Mouse (Mus musculus) stomach, embryonic 15.5 days (tissue): ENCODE measurements around the gene Ppp1r16b. TPM values are rescaled to one million over a fixed set of nuclear protein-coding genes. Genes with fewer than 3 reads are reported as not detected.

ENCODE experiments used
- ATAC-seq: fragments of 200-750 bp; cut with Nextera tagmentation; 2 replicates; pipeline ENCODE4 v1.8.0; 2017; ENCODE audit warnings: low read depth, moderate number of reproducible peaks, moderate TSS enrichment; ENCODE audit not compliant: insufficient read depth, low FRiP score
- H3K27ac ChIP-seq: fragments of 300-500 bp; sonication (generic); 2 replicates; pipeline ENCODE4 v1.5.1; 2015; ENCODE audit warnings: mild to moderate bottlenecking, inconsistent platforms
- H3K27me3 ChIP-seq: fragments of 300-500 bp; sonication (generic); replicated peaks from 2 replicates; pipeline ENCODE4 v1.6.1; 2015; ENCODE audit warnings: inconsistent platforms
- H3K36me3 ChIP-seq: fragments of 300-500 bp; sonication (generic); 2 replicates; pipeline ENCODE4 v1.6.1; 2015; ENCODE audit warnings: inconsistent platforms
- H3K4me1 ChIP-seq: fragments of 300-500 bp; sonication (generic); 2 replicates; pipeline ENCODE4 v1.6.1; 2015; ENCODE audit warnings: inconsistent platforms
- H3K4me2 ChIP-seq: fragments of 300-500 bp; sonication (generic); 2 replicates; pipeline ENCODE4 v1.6.1; 2015; ENCODE audit warnings: mild to moderate bottlenecking, inconsistent platforms
- H3K4me3 ChIP-seq: fragments of 300-500 bp; sonication (generic); replicated peaks from 2 replicates; pipeline ENCODE4 v1.5.1; 2015; ENCODE audit warnings: inconsistent platforms
- H3K9ac ChIP-seq: fragments of 300-500 bp; sonication (generic); 2 replicates; pipeline ENCODE4 v1.6.1; 2015; ENCODE audit warnings: inconsistent platforms
- H3K9me3 ChIP-seq: fragments of 300-500 bp; sonication (generic); 2 replicates; pipeline ENCODE4 v1.6.1; 2016; ENCODE audit warnings: inconsistent platforms
- WGBS: fragments of 180-500 bp; shearing (Covaris S2); methylation state at CpG from one replicate; pipeline ENCODE4 v1.1.7; 2015; 5-methylcytosine and 5-hydroxymethylcytosine counted together
- polyA plus RNA-seq: library from polyadenylated mRNA; unstranded; fragments of >200 nt; fragmentation: Nextera tagmentation; extraction: Ambion mirVana; gene quantifications from 2 replicates; pipeline ENCODE4 v1.2.1, GENCODE M21; 2015

Ppp1r16b gene
- polyA plus RNA-seq, 1 experiment from 2014 or later, result 4.2 TPM

DNA sequence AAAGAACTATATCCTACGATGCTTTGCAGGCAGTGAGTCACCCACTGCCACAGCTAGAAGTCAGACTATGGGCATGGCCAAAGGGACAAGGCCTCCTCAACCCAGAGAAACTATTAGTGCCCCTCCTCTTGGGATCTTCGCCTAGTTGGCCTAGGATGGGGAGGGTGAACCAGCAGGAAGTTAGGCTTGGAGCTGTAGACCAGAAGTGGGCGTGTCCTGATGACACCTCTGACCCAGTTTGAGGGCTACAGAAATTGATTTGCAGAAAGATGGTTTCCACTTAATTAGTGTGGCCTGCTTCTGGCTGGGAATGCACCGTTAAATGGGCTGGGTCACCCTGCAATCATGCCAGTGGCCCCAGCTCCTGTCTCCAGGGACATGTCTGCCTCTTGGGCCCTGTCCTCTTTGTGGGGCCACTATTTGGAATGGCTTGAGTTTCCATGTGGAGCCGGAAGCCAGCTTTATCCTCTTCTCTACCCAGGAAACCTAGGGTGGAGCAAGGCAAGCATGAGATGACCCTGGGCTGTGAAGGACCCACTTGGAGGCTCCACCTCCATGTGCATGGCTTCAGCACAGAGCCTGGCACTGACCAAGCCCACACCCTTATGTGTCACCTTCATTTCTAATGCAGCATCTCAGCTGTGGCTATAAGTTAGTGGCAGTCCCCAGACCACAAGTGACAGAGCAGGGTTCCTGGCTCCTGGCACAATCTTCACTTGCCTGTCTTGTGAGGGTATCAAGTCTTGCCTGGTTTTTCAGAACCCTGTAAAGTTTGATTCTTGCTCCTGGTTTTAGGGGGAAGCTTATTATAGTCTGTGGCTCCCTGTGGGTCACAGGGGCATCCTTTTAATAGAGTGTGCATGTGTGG, 52.6 kb downstream of the Ppp1r16b start:
- Histone ChIP-seq H3K4me1 (no peaks in the 10 kb centered on the region), H3K4me3 (no peak overlapping the region), H3K4me2 (no peak overlapping the region), H3K9me3 (no peaks in the 10 kb centered on the region), H3K27ac (no peak overlapping the region), H3K36me3 (no peaks in the 10 kb centered on the region), H3K9ac (no peak overlapping the region), H3K27me3 (no peaks in the 10 kb centered on the region)
- no peak for ATAC-seq
- WGBS, result 74% methylated on average over 5 of the region's 5 CpGs

DNA sequence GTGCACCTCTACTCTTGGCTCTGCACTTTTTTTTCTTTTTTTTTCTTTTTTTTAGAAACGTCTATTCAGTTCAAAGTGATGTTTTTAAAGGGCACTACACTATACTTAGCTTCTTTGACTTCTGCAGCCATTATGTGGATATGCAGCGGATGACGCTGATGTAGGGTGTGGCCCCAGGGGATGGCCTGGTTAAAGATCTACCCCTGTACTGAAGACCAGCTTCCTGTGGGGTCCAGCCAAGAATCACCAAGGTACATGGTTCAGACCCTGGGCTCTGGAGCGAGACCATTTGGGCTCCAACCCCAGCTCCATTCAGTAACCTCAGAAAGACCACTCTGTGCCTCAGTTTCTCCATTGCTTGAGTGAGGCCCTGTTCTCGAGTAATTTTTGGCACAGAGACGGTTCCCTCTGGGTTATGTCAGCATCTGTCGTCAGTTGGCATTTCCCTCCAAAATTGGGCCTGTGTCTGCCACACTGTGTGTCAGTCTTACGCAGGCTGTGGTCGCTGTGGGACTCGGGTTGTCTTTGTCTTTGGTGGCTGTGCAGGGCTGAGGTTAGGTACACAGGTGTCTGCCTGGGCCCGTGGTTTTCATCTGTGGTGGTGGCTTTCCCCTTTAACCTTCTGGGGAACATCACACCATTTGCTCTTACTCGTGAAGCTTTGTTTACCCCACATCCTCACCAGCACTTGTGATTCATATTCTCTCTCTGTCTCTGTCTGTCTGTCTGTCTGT, 53.8 kb downstream of the Ppp1r16b start:
- ATAC-seq, result no peak
- Histone ChIP-seq H3K27me3 (no peaks in the 10 kb centered on the region), H3K4me2 (no peak overlapping the region), H3K4me1 (no peaks in the 10 kb centered on the region), H3K27ac (no peak overlapping the region), H3K4me3 (no peak overlapping the region), H3K9me3 (no peaks in the 10 kb centered on the region), H3K9ac (no peak overlapping the region), H3K36me3 (no peaks in the 10 kb centered on the region)
- WGBS, result 77% methylated on average over 12 of the region's 12 CpGs

DNA sequence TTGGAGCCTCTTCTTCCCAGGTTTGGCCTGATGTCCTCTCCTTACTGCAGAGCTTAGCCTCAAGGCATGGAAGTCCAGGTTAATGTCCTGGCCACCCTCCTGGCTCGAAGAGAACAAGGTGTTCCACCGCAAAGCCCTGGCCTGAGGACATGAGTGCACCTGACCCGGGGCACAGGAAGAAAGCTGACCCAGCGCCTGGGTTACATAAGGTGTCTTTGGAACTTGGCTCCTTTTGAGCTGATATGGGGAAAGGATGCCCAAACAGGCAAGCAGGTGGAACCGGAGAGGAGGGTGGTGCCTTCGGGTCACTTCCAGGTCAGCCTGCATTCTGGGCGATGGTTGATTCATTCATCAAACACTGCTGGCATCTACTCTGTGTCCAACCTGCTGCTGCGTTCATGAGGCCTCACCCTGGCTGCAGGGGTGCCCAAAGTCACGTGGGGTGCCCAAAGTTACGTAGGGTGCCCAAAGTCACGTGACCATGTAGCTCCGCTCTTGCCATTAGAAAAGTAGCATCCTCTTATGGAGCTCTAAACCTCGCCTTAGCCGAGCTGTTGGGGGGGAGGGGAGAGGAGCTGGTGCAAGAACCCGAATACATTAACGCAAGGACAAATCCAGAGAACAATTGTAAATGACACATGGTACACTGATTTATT, 55.6 kb downstream of the Ppp1r16b start:
- Histone ChIP-seq H3K4me2 (no peak overlapping the region), H3K27me3 (no peaks in the 10 kb centered on the region), H3K36me3 (no peaks in the 10 kb centered on the region), H3K9me3 (no peaks in the 10 kb centered on the region), H3K9ac (no peak overlapping the region), H3K4me3 (no peak overlapping the region), H3K27ac (no peak overlapping the region), H3K4me1 (no peaks in the 10 kb centered on the region)
- 0 out of 2 replicates have a peak, but pooled peaks have one; percentile 23 for ATAC-seq
- 58% methylated on average over 16 of the region's 16 CpGs for WGBS

DNA sequence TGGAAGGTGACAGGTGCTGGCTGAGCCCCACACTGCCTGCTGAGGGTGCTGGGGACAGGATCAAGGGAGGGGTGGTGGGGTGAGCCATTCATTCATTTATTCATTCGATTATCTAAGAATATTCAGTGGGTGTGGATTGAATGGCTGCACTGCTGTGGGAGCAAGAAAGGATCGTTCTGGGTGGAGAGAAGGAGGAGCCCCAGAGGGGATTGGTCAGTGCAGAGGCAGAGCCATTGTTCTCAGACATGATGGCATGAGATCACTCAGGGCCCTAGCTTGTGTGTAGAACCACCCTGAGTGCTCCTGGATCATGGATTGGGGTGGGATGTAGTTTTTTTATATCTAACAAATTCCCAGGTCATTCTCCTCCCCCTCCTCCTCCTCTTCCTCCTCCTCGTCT, 56.3 kb downstream of the Ppp1r16b start:
- no peak overlapping the region for H3K9ac ChIP-seq
- H3K4me1 ChIP-seq, result no peaks in the 10 kb centered on the region
- H3K9me3 ChIP-seq, result no peaks in the 10 kb centered on the region
- no peaks in the 10 kb centered on the region for H3K27me3 ChIP-seq
- H3K36me3 ChIP-seq, result no peaks in the 10 kb centered on the region
- ATAC-seq, result no peak
- H3K4me2 ChIP-seq, result no peak overlapping the region
- H3K4me3 ChIP-seq, result no peak overlapping the region
- 51% methylated on average over 3 of the region's 3 CpGs for WGBS
- no peak overlapping the region for H3K27ac ChIP-seq

DNA sequence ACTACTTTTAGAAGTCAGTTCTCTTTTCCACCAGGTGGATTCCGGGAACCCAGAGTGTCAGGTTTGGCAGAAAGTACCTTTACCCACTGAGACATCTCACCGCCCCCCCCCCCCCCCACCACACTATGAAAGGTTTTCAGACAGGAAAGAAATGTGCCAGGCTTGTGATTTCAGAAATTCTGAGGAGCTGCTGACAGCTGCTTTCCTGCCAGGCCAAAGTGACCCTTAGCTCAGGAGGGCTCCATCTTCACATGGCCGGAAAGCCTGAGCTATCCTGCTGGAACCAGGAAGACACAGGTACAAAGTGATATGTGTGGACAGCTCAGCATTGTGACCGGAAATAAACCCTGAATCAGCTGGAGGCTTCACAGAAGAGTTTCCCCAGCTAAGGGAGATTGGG, 56.9 kb downstream of the Ppp1r16b start:
- Histone ChIP-seq H3K36me3 (no peaks in the 10 kb centered on the region), H3K4me1 (no peaks in the 10 kb centered on the region), H3K27me3 (no peaks in the 10 kb centered on the region), H3K27ac (no peak overlapping the region), H3K9ac (no peak overlapping the region), H3K4me2 (no peak overlapping the region), H3K9me3 (no peaks in the 10 kb centered on the region), H3K4me3 (no peak overlapping the region)
- WGBS, result 66% methylated on average over 4 of the region's 4 CpGs
- no peak for ATAC-seq

DNA sequence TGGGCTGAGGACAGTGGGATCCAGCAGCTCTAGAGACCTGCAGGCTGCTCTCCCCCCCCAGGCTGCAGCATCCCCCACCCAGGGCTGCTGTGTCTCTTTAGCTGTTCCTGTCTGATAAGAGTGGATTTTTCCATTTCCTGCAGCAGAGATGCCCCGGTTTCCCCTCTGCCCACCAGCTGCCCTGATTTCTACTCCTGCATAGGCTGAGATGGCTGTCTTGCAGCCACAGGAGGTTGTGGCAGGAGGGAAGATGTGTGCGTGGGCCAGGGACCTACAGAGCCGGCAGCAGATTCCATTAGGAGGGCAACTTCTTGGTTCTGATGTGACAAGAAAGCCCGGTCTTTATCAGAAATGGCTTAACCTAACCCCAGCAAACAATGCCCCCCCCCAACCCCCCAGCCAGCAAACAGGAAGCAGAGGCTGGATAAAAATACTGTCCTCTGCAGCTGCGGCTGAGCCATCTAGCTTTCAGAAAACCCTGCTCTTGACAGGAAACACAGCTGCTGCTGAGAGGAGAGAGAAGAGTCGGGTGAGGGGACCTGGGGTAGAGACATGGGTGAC, 57.9 kb downstream of the Ppp1r16b start:
- 19% methylated on average over 6 of the region's 6 CpGs for WGBS
- Histone ChIP-seq H3K27ac (0 out of 2 replicates have a peak overlapping the region, but pooled peaks have one; percentile 11), H3K4me1 (no peaks in the 10 kb centered on the region), H3K9me3 (no peaks in the 10 kb centered on the region), H3K36me3 (no peaks in the 10 kb centered on the region), H3K9ac (no peak overlapping the region), H3K27me3 (no peaks in the 10 kb centered on the region), H3K4me3 (no peak overlapping the region), H3K4me2 (no peak overlapping the region)
- ATAC-seq, result no peak

DNA sequence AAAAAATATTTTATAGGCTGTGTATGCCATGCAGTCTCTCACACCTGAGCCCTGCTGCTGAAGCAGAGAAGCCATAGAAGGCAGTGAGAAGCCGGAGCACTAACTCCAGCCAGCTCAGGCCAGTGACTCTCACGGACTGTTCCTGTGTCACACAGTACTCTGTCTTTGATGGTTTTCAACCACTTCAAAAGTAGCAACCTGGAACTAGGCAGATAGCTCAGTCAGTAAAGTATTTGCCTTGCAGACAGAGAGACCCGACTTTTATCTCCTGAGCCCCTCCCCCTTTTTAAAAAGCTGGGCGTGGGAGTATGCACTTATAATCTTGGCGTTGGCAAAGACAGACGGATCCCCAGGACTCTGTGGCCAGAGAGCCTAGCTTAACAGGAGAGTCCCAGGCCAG, 58.6 kb downstream of the Ppp1r16b start:
- no peak for ATAC-seq
- H3K9me3 ChIP-seq, result no peaks in the 10 kb centered on the region
- no peaks in the 10 kb centered on the region for H3K27me3 ChIP-seq
- H3K4me1 ChIP-seq, result no peaks in the 10 kb centered on the region
- 19% methylated on average over 6 of the region's 6 CpGs for WGBS
- no peak overlapping the region for H3K4me3 ChIP-seq
- H3K9ac ChIP-seq, result no peak overlapping the region
- H3K27ac ChIP-seq, result no peak overlapping the region
- no peak overlapping the region for H3K4me2 ChIP-seq
- no peaks in the 10 kb centered on the region for H3K36me3 ChIP-seq

DNA sequence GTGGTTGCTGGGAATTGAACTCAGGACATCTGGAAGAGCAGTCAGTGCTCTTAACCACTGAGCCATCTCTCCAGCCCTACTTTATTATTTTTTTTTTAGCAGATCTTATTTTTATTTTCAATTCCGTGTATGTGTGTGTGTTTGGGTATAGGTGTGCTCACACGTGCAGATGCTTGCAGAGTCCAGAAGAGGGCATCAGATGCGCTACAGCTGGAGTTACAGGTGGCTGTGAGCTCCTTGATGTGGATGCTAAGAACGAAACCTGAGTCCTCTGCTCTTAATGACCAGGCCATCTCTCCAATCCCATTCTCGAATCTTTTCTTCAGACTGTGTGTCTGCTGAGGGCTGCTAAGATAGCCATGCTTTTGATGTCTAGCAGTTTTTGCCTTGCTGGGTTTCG, 61.1 kb downstream of the Ppp1r16b start:
- no peaks in the 10 kb centered on the region for H3K27me3 ChIP-seq
- H3K4me2 ChIP-seq, result no peak overlapping the region
- H3K9ac ChIP-seq, result no peak overlapping the region
- no peak overlapping the region for H3K27ac ChIP-seq
- H3K36me3 ChIP-seq, result no peaks in the 10 kb centered on the region
- H3K4me3 ChIP-seq, result no peak overlapping the region
- 66% methylated on average over 6 of the region's 6 CpGs for WGBS
- ATAC-seq, result no peak
- H3K9me3 ChIP-seq, result no peaks in the 10 kb centered on the region
- no peaks in the 10 kb centered on the region for H3K4me1 ChIP-seq

DNA sequence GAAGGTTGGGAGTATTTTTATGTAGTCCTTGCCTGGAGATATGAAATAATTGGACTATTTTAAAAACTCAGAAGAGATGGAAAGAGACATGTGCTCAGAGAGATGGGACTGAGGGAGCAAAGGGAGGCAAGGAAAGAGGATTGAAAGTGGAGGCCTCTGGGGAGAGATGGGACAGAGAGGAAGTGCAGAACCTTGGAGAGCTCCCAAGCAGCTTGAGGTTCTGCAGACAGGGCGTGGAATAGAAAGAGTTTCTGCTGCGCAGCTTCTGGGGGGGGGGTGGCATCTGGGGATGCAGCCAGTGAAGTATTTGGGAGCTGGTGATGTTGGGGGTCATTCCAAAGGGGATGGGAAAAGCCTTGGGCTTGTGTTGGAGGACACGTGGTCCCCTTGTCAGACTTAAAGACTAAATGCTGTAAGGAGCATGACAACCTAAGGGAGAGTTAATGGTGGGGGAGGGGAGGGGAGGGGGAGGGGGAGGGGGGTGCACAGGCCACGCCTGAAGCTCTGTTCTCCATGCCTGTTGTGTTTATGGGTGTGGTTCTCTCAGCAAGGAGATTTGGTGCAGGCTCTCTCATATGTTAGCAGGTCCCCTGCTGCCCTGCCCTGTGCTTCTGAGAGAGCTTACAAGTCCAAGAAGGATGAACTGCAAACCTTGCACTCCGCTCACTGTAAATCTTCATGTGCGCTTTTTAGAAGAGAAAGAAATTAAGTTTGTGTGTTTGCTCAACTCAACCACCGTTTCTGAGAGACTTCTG, 63.0 kb downstream of the Ppp1r16b start:
- WGBS, result 42% methylated on average over 6 of the region's 7 CpGs
- ATAC-seq, result no peak
- Histone ChIP-seq H3K27me3 (no peaks in the 10 kb centered on the region), H3K4me3 (no peak overlapping the region), H3K4me1 (no peaks in the 10 kb centered on the region), H3K27ac (no peak overlapping the region), H3K9me3 (no peaks in the 10 kb centered on the region), H3K9ac (no peak overlapping the region), H3K4me2 (no peak overlapping the region), H3K36me3 (no peaks in the 10 kb centered on the region)

DNA sequence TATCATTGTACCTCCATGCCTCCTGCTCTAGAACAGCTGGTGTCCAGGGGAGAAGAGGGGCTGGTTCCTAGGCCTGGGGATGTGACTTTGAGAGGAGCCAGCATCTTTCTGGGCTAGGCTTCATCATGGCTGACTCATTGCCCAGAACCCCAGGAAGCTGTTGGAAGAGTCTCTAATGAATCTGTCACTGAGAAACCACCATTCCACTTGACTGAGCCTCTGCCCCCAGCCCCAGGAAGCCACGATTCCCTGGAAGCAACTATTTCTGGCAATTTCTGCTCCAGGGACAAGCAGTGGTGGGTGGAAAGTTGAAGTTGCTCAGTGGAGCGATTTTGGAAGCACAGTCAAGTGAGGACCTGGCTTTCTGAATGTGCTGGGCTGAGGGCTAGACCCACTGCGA, 65.7 kb downstream of the Ppp1r16b start:
- Histone ChIP-seq H3K27me3 (no peaks in the 10 kb centered on the region), H3K27ac (no peak overlapping the region), H3K9ac (no peak overlapping the region), H3K4me3 (no peak overlapping the region), H3K36me3 (no peaks in the 10 kb centered on the region), H3K4me1 (0 out of 2 replicates have a peak, but pooled peaks cover 3% of the 10 kb centered on the region), H3K9me3 (no peaks in the 10 kb centered on the region), H3K4me2 (no peak overlapping the region)
- no peak for ATAC-seq
- WGBS, result 73% methylated on average over 3 of the region's 3 CpGs

DNA sequence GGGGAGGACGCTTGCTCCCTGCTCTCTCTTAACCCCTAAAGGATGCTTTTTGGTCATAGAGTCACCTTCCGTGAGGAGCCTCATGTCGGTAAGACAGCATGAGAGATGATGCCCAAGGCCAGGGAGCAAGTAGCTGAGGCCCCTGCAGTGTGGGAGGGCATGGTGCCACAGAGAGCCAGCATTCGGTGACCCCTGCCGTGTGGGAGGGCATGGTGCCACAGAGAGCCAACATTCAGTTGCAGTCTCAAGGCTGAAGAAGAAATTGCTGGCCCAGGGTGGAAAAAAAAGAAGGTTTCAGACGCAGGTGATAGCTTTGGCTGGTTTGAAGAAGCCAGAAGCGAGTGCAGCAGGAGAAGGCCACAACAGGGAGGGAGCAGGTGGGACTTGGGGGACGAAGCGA, 67.3 kb downstream of the Ppp1r16b start:
- Histone ChIP-seq H3K27me3 (no peaks in the 10 kb centered on the region), H3K9me3 (no peaks in the 10 kb centered on the region), H3K4me1 (0 out of 2 replicates have a peak, but pooled peaks cover 3% of the 10 kb centered on the region), H3K27ac (no peak overlapping the region), H3K4me2 (no peak overlapping the region), H3K36me3 (no peaks in the 10 kb centered on the region), H3K4me3 (no peak overlapping the region), H3K9ac (no peak overlapping the region)
- no peak for ATAC-seq
- 85% methylated on average over 9 of the region's 9 CpGs for whole genome bisulfite sequencing
